Mouse (Mus musculus): ENCODE results near the gene Ermard. TPM values are rescaled to one million over a fixed set of nuclear protein-coding genes. Genes with fewer than 3 reads are reported as not detected.
A peak's percentile ranks its signal among the peaks of the same experiment; 100 is the strongest.

Ermard gene
- polyA plus RNA-seq, 1 experiment from 2014 or later, result 76.8 TPM

DNA sequence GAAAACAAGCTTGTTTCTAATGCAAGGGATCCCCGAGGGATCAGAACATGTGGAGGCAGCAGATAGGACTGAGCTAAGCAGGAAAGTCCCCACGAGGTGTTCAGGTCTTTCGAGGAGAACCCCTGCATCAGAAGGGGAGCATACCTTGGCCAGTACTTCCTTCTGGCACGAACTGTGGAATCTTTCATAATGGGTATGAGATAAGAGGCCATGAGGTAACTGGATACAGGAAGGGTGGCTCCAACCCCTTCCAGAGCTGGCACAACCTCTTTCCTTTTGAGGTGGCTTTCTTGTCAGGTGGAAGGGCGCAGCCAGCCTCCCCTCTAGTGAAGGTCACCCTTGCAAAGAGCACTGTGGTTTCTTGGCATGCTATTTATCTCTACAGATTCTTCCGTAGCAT lies 55.8 kb downstream of the Ermard start:
- Histone ChIP-seq H3K9me3 (ENCODE audit: control insufficient read depth, low read length) (no peaks in the 10 kb centered on the region), H3K27me3 (replicated peaks; ENCODE audit: control insufficient read depth, insufficient read depth, low read length) (no peaks in the 10 kb centered on the region; the same call in 1 of the 2 replicates), H3K9ac (ENCODE audit: low read depth, low read length) (no peak overlapping the region), H3K4me3 (ENCODE audit: low read length) (no peak overlapping the region), H3K27ac (ENCODE audit: low read depth, low read length) (no peak overlapping the region), H3K36me3 (ENCODE audit: control insufficient read depth, insufficient read depth, low read length) (no peaks in the 10 kb centered on the region), H3K4me2 (ENCODE audit: low read length) (no peak overlapping the region), H3K4me1 (ENCODE audit: control insufficient read depth, insufficient read depth, low read depth, low read length) (no peaks in the 10 kb centered on the region)
- WGBS, result 92% methylated on average over 6 of the region's 6 CpGs
- ATAC-seq, result no peak

DNA sequence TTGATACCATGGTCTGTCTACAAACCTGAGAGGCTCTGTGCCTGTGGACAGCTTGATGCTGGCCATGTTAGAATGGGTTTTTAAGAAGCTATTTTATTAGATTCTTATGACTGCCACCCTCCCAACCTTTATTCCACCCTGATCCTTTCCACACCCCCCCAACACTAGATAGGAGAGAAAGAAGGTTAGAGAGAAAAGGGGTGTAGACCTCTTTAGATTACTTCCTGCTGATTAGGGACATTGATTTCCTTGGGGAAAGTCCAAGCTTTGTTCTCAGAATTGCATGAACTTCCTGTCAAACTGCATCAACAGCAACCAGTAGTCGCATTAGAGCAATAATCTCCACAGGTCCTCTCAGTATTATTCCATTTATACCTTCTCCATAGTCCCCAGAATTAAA lies 57.7 kb downstream of the Ermard start:
- H3K27me3 ChIP-seq (replicated peaks; ENCODE audit: control insufficient read depth, insufficient read depth, low read length), result no peaks in the 10 kb centered on the region; the same call in 1 of the 2 replicates
- no peak for ATAC-seq
- no peak overlapping the region for H3K4me2 ChIP-seq (ENCODE audit: low read length)
- no peaks in the 10 kb centered on the region for H3K4me1 ChIP-seq (ENCODE audit: control insufficient read depth, insufficient read depth, low read depth, low read length)
- no peak overlapping the region for H3K4me3 ChIP-seq (ENCODE audit: low read length)
- no peaks in the 10 kb centered on the region for H3K9me3 ChIP-seq (ENCODE audit: control insufficient read depth, low read length)
- H3K27ac ChIP-seq (ENCODE audit: low read depth, low read length), result no peak overlapping the region
- WGBS, result 94% methylated on average over 1 of the region's 1 CpGs
- no peaks in the 10 kb centered on the region for H3K36me3 ChIP-seq (ENCODE audit: control insufficient read depth, insufficient read depth, low read length)
- no peak overlapping the region for H3K9ac ChIP-seq (ENCODE audit: low read depth, low read length)

DNA sequence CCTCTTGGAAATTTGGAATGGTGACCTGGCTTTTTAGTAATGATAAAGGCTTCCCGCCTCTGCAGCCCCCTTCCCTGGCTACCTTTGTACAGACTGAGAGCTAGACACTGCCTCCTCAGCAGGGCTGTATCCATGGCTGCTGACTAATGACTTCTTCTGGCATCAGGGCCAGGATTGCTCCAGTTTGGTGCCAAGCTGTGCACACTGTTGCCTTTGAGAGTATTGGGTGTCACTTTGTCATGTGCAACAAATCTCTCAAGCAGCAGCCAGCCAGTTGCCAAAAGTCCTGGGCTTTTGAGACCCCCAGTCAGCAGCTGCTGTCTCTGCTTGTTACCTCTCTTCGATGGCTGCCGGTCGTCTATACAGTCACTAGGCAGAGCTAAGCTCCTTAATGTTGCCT lies 60.3 kb downstream of the Ermard start:
- H3K9me3 ChIP-seq (ENCODE audit: control insufficient read depth, low read length), result no peaks in the 10 kb centered on the region
- no peaks in the 10 kb centered on the region for H3K27me3 ChIP-seq (replicated peaks; ENCODE audit: control insufficient read depth, insufficient read depth, low read length)
- no peaks in the 10 kb centered on the region for H3K36me3 ChIP-seq (ENCODE audit: control insufficient read depth, insufficient read depth, low read length)
- H3K4me2 ChIP-seq (ENCODE audit: low read length), result no peak overlapping the region
- H3K27ac ChIP-seq (ENCODE audit: low read depth, low read length), result no peak overlapping the region
- 64% methylated on average over 4 of the region's 4 CpGs for WGBS
- H3K4me3 ChIP-seq (ENCODE audit: low read length), result no peak overlapping the region
- ATAC-seq, result peak; percentile 84
- H3K9ac ChIP-seq (ENCODE audit: low read depth, low read length), result no peak overlapping the region
- no peaks in the 10 kb centered on the region for H3K4me1 ChIP-seq (ENCODE audit: control insufficient read depth, insufficient read depth, low read depth, low read length)

DNA sequence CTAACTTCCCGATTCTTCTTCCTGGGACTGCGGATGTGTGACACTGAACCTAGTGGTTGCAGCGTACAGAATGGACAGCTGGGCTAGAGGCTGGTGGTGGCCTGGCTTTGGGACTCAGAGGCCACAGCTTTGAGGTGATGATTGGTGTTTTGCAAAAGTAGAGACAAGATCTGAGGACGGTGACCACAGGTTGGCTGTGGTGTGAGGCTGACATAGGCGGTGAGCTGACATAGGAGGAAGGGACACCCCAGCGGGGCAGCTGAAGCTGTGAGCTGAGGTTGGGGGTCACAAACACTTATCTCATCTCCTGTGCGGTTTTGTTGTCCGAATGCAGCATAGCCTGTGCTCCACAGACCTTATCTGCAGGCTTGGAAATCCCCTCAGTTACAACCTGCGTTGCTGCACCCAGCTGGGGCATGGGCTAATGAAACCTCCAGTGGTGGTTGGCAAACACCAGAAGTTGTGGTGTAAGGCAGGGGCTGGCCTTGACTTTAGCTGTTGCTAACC lies 66.2 kb downstream of the Ermard start:
- Histone ChIP-seq H3K9me3 (ENCODE audit: control insufficient read depth, low read length) (no peaks in the 10 kb centered on the region), H3K36me3 (ENCODE audit: control insufficient read depth, insufficient read depth, low read length) (no peaks in the 10 kb centered on the region), H3K9ac (ENCODE audit: low read depth, low read length) (no peak overlapping the region), H3K27me3 (replicated peaks; ENCODE audit: control insufficient read depth, insufficient read depth, low read length) (no peaks in the 10 kb centered on the region), H3K4me1 (ENCODE audit: control insufficient read depth, insufficient read depth, low read depth, low read length) (peaks cover 11% of the 10 kb centered on the region), H3K27ac (ENCODE audit: low read depth, low read length) (no peak overlapping the region), H3K4me3 (ENCODE audit: low read length) (no peak overlapping the region), H3K4me2 (ENCODE audit: low read length) (no peak overlapping the region)
- WGBS, result 90% methylated on average over 9 of the region's 9 CpGs
- ATAC-seq, result no peak

DNA sequence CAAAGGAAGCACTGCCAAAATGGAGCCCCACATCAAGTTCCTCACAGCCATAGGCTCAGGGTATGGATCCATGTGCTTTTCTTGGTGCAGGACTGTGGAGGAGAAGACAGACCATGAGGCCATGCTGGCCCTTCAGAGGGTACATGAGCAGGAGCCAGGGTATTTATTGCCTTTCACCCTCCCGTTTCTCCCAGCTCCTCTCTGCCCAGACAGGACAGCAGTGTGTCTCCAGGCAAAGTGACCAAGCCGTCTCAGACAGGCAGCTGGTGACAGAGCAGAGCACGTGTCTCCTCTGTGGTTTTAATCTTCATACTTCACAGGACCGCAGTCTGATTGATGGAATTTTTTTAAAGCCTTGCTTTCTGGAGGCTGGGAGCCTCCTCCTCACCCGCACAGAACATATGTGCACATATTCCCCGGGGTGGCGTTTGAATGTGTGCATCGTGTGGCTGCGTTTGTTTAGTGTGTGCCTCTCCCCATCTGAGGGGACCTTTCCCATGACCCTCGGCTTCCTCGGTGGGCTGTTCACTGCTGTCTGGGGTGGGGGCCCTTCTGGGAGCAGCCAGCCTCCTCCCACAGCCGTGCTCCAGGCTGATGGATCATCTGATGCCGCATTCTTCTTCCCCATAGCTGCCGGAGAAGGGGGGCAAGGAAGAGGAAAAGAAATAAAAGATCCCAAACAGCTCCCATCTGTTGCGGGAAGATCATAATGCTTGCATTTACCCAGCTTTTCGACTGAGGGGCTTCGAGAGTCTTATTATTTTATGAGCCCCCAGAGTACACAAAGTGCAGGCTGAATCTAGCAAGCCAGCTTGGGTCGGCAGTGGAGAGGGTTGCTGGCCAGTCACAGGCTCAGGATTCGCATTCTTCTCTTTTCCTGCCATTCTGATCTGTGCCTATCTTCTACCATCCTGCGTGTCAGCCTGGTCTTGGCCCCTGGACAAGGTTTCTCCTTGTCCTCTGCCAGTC lies 67.7 kb downstream of the Ermard start:
- Histone ChIP-seq H3K9me3 (ENCODE audit: control insufficient read depth, low read length) (no peaks in the 10 kb centered on the region), H3K27ac (ENCODE audit: low read depth, low read length) (no peak overlapping the region), H3K9ac (ENCODE audit: low read depth, low read length) (peak overlapping the region; percentile 0)

DNA sequence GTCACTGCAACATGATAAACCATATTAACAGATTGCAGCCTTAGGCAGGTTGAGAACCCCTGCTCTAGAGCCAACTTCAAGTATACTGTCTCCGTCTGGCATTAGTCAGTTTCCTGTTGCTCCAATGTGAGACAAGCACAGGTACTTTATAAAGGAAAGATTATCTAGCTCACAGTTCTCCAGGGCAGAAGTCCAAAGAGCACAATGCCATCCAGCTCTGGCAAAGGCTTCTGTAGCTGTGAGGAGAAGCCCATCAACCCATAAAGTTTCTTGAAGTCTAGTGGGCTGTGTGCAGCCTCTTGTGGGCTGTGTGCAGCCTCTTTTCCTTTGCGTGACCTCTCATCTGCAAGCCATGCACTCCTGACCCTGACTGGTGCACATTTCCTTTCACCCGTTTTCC lies 74.5 kb downstream of the Ermard start:
- no peaks in the 10 kb centered on the region for H3K4me1 ChIP-seq (ENCODE audit: control insufficient read depth, insufficient read depth, low read depth, low read length)
- H3K27ac ChIP-seq (ENCODE audit: low read depth, low read length), result no peak overlapping the region
- no peaks in the 10 kb centered on the region for H3K27me3 ChIP-seq (replicated peaks; ENCODE audit: control insufficient read depth, insufficient read depth, low read length)
- H3K4me2 ChIP-seq (ENCODE audit: low read length), result no peak overlapping the region
- H3K9me3 ChIP-seq (ENCODE audit: control insufficient read depth, low read length), result no peaks in the 10 kb centered on the region
- 84% methylated on average over 3 of the region's 3 CpGs for WGBS
- ATAC-seq, result no peak
- H3K9ac ChIP-seq (ENCODE audit: low read depth, low read length), result no peak overlapping the region
- H3K36me3 ChIP-seq (ENCODE audit: control insufficient read depth, insufficient read depth, low read length), result no peaks in the 10 kb centered on the region
- no peak overlapping the region for H3K4me3 ChIP-seq (ENCODE audit: low read length)

More for the DNA sequence above, 67.7 kb downstream of the Ermard start:
- Histone ChIP-seq H3K4me2 (ENCODE audit: low read length) (peak overlapping the region; percentile 41), H3K27me3 (replicated peaks; ENCODE audit: control insufficient read depth, insufficient read depth, low read length) (no peaks in the 10 kb centered on the region), H3K4me3 (ENCODE audit: low read length) (peak overlapping the region; percentile 3; the same call in 1 of the 2 replicates), H3K4me1 (ENCODE audit: control insufficient read depth, insufficient read depth, low read depth, low read length) (peaks cover 11% of the 10 kb centered on the region), H3K36me3 (ENCODE audit: control insufficient read depth, insufficient read depth, low read length) (no peaks in the 10 kb centered on the region)
- WGBS, result 16% methylated on average over 20 of the region's 20 CpGs
- peak; percentile 82 for ATAC-seq

DNA sequence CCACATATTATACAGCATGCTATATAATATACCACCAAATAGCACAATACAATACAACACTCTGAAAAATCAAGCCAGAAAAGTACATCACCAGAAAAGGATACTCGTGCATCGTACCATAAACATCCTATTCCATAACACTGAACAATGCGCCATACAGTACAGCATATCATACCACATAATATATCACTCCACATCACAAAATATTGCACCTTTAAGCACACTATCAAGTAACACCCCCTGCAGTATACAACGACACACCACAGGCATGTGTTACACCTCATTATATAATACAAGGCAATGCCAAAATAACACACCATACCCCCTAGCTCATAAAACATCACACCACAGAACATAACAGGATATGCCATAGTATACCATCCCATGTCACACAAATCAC lies 79.1 kb downstream of the Ermard start:
- no peak for ATAC-seq
- Histone ChIP-seq H3K4me2 (ENCODE audit: low read length) (no peak overlapping the region), H3K36me3 (ENCODE audit: control insufficient read depth, insufficient read depth, low read length) (no peaks in the 10 kb centered on the region), H3K9ac (ENCODE audit: low read depth, low read length) (no peak overlapping the region), H3K27me3 (replicated peaks; ENCODE audit: control insufficient read depth, insufficient read depth, low read length) (no peaks in the 10 kb centered on the region), H3K27ac (ENCODE audit: low read depth, low read length) (no peak overlapping the region), H3K4me1 (ENCODE audit: control insufficient read depth, insufficient read depth, low read depth, low read length) (no peaks in the 10 kb centered on the region), H3K4me3 (ENCODE audit: low read length) (no peak overlapping the region), H3K9me3 (ENCODE audit: control insufficient read depth, low read length) (no peaks in the 10 kb centered on the region)
- WGBS, result 93% methylated on average over 4 of the region's 4 CpGs

DNA sequence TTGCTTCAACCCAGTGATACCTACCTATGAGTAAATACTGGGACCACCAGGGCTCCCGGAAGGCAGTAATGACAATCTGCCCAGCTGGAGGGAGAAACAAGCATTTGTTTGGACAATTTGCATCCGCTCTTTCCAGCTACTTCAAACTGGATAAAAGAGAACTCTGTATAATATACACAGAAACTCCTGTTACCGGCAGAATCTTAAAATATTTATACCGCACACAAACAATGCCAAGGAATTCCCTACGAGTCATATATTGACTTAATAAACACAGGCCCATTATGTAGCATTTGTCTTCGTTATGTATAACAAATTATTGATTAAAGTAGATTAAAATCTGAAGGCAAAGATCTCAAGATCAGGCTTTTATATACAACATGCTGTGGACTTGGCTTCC lies 79.6 kb downstream of the Ermard start:
- no peak overlapping the region for H3K4me3 ChIP-seq (ENCODE audit: low read length)
- H3K9ac ChIP-seq (ENCODE audit: low read depth, low read length), result no peak overlapping the region
- H3K4me1 ChIP-seq (ENCODE audit: control insufficient read depth, insufficient read depth, low read depth, low read length), result no peaks in the 10 kb centered on the region
- 79% methylated on average over 6 of the region's 6 CpGs for WGBS
- no peaks in the 10 kb centered on the region for H3K36me3 ChIP-seq (ENCODE audit: control insufficient read depth, insufficient read depth, low read length)
- no peak for ATAC-seq
- H3K9me3 ChIP-seq (ENCODE audit: control insufficient read depth, low read length), result no peaks in the 10 kb centered on the region
- no peak overlapping the region for H3K27ac ChIP-seq (ENCODE audit: low read depth, low read length)
- H3K27me3 ChIP-seq (replicated peaks; ENCODE audit: control insufficient read depth, insufficient read depth, low read length), result no peaks in the 10 kb centered on the region
- no peak overlapping the region for H3K4me2 ChIP-seq (ENCODE audit: low read length)

DNA sequence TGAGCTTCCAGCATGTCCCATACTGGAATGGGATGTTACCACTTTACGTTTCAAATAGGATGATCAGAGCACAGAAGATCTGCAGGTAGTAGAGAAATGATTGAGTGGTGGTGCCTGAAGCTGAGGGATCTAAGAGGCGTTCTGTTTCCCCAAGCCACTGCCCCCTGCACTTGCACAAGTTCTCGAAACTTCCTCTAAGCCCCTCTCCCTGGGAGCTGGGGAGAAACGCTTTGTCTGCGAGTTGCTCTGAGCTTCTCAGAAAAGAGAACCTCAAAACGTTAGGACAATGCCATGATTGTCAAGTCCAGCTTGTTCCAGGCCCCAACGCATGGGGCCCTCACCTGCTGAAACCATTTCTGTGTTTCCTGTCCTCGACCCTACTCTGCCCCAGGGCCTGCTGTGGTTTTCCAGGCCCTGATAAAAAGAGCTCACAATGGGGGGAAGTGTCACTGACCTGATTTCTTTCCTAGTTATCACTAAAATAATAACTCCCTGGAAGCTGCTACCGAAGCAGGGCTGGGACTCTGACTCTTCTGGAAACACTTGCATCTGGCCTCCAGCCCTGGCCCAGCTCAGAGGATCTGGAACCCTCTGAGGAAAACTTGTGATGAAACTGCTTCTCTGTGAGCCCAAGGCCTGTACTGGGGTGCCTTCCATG lies 88.8 kb downstream of the Ermard start:
- no peak overlapping the region for H3K9ac ChIP-seq (ENCODE audit: low read depth, low read length)
- WGBS, result 79% methylated on average over 9 of the region's 9 CpGs
- H3K27ac ChIP-seq (ENCODE audit: low read depth, low read length), result no peak overlapping the region
- H3K36me3 ChIP-seq (ENCODE audit: control insufficient read depth, insufficient read depth, low read length), result no peaks in the 10 kb centered on the region
- H3K4me3 ChIP-seq (ENCODE audit: low read length), result no peak overlapping the region
- H3K4me1 ChIP-seq (ENCODE audit: control insufficient read depth, insufficient read depth, low read depth, low read length), result no peaks in the 10 kb centered on the region
- no peak overlapping the region for H3K4me2 ChIP-seq (ENCODE audit: low read length)
- H3K9me3 ChIP-seq (ENCODE audit: control insufficient read depth, low read length), result no peaks in the 10 kb centered on the region
- ATAC-seq, result no peak
- no peaks in the 10 kb centered on the region for H3K27me3 ChIP-seq (replicated peaks; ENCODE audit: control insufficient read depth, insufficient read depth, low read length)

All from hindbrain, embryonic 16.5 days (tissue).